Mouse (Mus musculus): ENCODE data around the gene Drd4.

Gene Drd4

GRCm38 (mm10) chr7:141278766-141279590, 12.8 kb upstream of the Drd4 start, which contains the start of gene Sct:
TSS of gene Sct (minus strand) at chr7:141279133.
- no peaks in the 10 kb centered on the region for H3K9me3 ChIP-seq (ENCODE audit: low read length)
- peak; percentile 45 for TF ChIP-seq CTCF (conservative IDR thresholded peaks at IDR 0.05; ENCODE audit: low read length)
- no peak for TF ChIP-seq POU5F1 (IDR thresholded peaks at IDR 0.05; ENCODE audit: borderline replicate concordance, low read length)
- no peak for TF ChIP-seq NANOG (IDR thresholded peaks at IDR 0.05; ENCODE audit: borderline replicate concordance, low read length)
- no peaks in the 10 kb centered on the region for H3K36me3 ChIP-seq (ENCODE audit: insufficient read depth, low read length)
- peaks cover 24% of the 10 kb centered on the region for H3K27me3 ChIP-seq (ENCODE audit: insufficient read depth, low read length)
- peak within 1 kb of the TSS; percentile 78 for H3K4me3 ChIP-seq (replicated peaks; ENCODE audit: low read length)
- H3K4me1 ChIP-seq (replicated peaks; ENCODE audit: low read depth, low read length): peaks cover 38% of the 10 kb centered on the region

GRCm38 (mm10) chr7:141281442-141281841, 10.4 kb upstream of the Drd4 start:
- TF ChIP-seq NANOG (IDR thresholded peaks at IDR 0.05; ENCODE audit: borderline replicate concordance, low read length) (no peak), POU5F1 (IDR thresholded peaks at IDR 0.05; ENCODE audit: borderline replicate concordance, low read length) (no peak), CTCF (conservative IDR thresholded peaks at IDR 0.05; ENCODE audit: low read length) (no peak)
- Histone ChIP-seq H3K27me3 (ENCODE audit: insufficient read depth, low read length) (peaks cover 22% of the 10 kb centered on the region), H3K4me1 (replicated peaks; ENCODE audit: low read depth, low read length) (peaks cover 35% of the 10 kb centered on the region), H3K36me3 (ENCODE audit: insufficient read depth, low read length) (no peaks in the 10 kb centered on the region), H3K4me3 (replicated peaks; ENCODE audit: low read length) (no peak overlapping the region), H3K9me3 (ENCODE audit: low read length) (no peaks in the 10 kb centered on the region)

GRCm38 (mm10) chr7:141282756-141283155, 9.1 kb upstream of the Drd4 start:
- no peaks in the 10 kb centered on the region for H3K36me3 ChIP-seq (ENCODE audit: insufficient read depth, low read length)
- TF ChIP-seq NANOG (IDR thresholded peaks at IDR 0.05; ENCODE audit: borderline replicate concordance, low read length) (no peak), CTCF (conservative IDR thresholded peaks at IDR 0.05; ENCODE audit: low read length) (no peak), POU5F1 (IDR thresholded peaks at IDR 0.05; ENCODE audit: borderline replicate concordance, low read length) (no peak)
- peaks cover 22% of the 10 kb centered on the region for H3K27me3 ChIP-seq (ENCODE audit: insufficient read depth, low read length)
- no peaks in the 10 kb centered on the region for H3K9me3 ChIP-seq (ENCODE audit: low read length)
- peaks cover 30% of the 10 kb centered on the region for H3K4me1 ChIP-seq (replicated peaks; ENCODE audit: low read depth, low read length)
- H3K4me3 ChIP-seq (replicated peaks; ENCODE audit: low read length): no peak overlapping the region

- Histone ChIP-seq H3K4me3 (replicated peaks; ENCODE audit: low read length) (no peak overlapping the region), H3K36me3 (ENCODE audit: insufficient read depth, low read length) (no peaks in the 10 kb centered on the region), H3K9me3 (ENCODE audit: low read length) (no peaks in the 10 kb centered on the region), H3K27me3 (ENCODE audit: insufficient read depth, low read length) (peaks cover 33% of the 10 kb centered on the region), H3K4me1 (replicated peaks; ENCODE audit: low read depth, low read length) (peaks cover 37% of the 10 kb centered on the region)
- no peak for TF ChIP-seq CTCF (conservative IDR thresholded peaks at IDR 0.05; ENCODE audit: low read length)
- TF ChIP-seq NANOG (IDR thresholded peaks at IDR 0.05; ENCODE audit: borderline replicate concordance, low read length): peak; percentile 16; the same call in 1 of the 2 replicates
Observed at GRCm38 (mm10) chr7:141288042-141288441, 3.8 kb upstream of the Drd4 start.

GRCm38 (mm10) chr7:141292583-141293388, 980 bp downstream of the Drd4 start:
- no peak for TF ChIP-seq NANOG (IDR thresholded peaks at IDR 0.05; ENCODE audit: borderline replicate concordance, low read length)
- TF ChIP-seq CTCF (conservative IDR thresholded peaks at IDR 0.05; ENCODE audit: low read length): no peak
- no peak for TF ChIP-seq POU5F1 (IDR thresholded peaks at IDR 0.05; ENCODE audit: borderline replicate concordance, low read length)
- Histone ChIP-seq H3K4me1 (replicated peaks; ENCODE audit: low read depth, low read length) (peaks cover 45% of the 10 kb centered on the region), H3K27me3 (ENCODE audit: insufficient read depth, low read length) (peaks cover 66% of the 10 kb centered on the region), H3K4me3 (replicated peaks; ENCODE audit: low read length) (peak overlapping the region; percentile 72), H3K36me3 (ENCODE audit: insufficient read depth, low read length) (peaks cover 18% of the 10 kb centered on the region), H3K9me3 (ENCODE audit: low read length) (no peaks in the 10 kb centered on the region)

- no peaks in the 10 kb centered on the region for H3K9me3 ChIP-seq (ENCODE audit: low read length)
- peaks cover 34% of the 10 kb centered on the region for H3K4me1 ChIP-seq (replicated peaks; ENCODE audit: low read depth, low read length)
- peaks cover 26% of the 10 kb centered on the region for H3K36me3 ChIP-seq (ENCODE audit: insufficient read depth, low read length)
- no peak for TF ChIP-seq POU5F1 (IDR thresholded peaks at IDR 0.05; ENCODE audit: borderline replicate concordance, low read length)
- peaks cover 66% of the 10 kb centered on the region for H3K27me3 ChIP-seq (ENCODE audit: insufficient read depth, low read length)
- peak overlapping the region; percentile 73 for H3K4me3 ChIP-seq (replicated peaks; ENCODE audit: low read length)
Observed at GRCm38 (mm10) chr7:141293852-141294471, 2.2 kb downstream of the Drd4 start.

- TF ChIP-seq CTCF (conservative IDR thresholded peaks at IDR 0.05; ENCODE audit: low read length) (no peak), POU5F1 (IDR thresholded peaks at IDR 0.05; ENCODE audit: borderline replicate concordance, low read length) (no peak), NANOG (IDR thresholded peaks at IDR 0.05; ENCODE audit: borderline replicate concordance, low read length) (no peak)
- Histone ChIP-seq H3K9me3 (ENCODE audit: low read length) (no peaks in the 10 kb centered on the region), H3K4me1 (replicated peaks; ENCODE audit: low read depth, low read length) (peaks cover 34% of the 10 kb centered on the region), H3K27me3 (ENCODE audit: insufficient read depth, low read length) (peaks cover 66% of the 10 kb centered on the region), H3K36me3 (ENCODE audit: insufficient read depth, low read length) (peaks cover 32% of the 10 kb centered on the region), H3K4me3 (replicated peaks; ENCODE audit: low read length) (peak overlapping the region; percentile 73)
Observed at GRCm38 (mm10) chr7:141294479-141294878, 2.7 kb downstream of the Drd4 start.
